Mouse (Mus musculus) cerebellum, adult 9-11 months (tissue): ENCODE measurements around the gene Galnt9.

Experiments used
- DNase-seq: peaks from one replicate; pipeline ENCODE4 v3.0.0; 2022

Gene Galnt9

GRCm38 (mm10) chr5:110635951-110636707 lies 92.0 kb downstream of the Galnt9 start:
- DNase-seq: no peak

- no peak for DNase-seq
Measured at GRCm38 (mm10) chr5:110638306-110639074, 94.3 kb downstream of the Galnt9 start.

- peak; percentile 54 for DNase-seq
Measured at GRCm38 (mm10) chr5:110639459-110639858, 95.3 kb downstream of the Galnt9 start.

GRCm38 (mm10) chr5:110646377-110646776 lies 102.2 kb downstream of the Galnt9 start:
- DNase-seq: no peak

GRCm38 (mm10) chr5:110652719-110653648 lies 108.8 kb downstream of the Galnt9 start, which contains the start of the genes Noc4l and Ddx51:
Gene Noc4l (minus strand): TSS chr5:110653417.
Gene Ddx51 (plus strand): TSS chr5:110653451.
- DNase-seq: peak; percentile 91

- no peak for DNase-seq
Measured at GRCm38 (mm10) chr5:110653686-110654085, 109.5 kb downstream of the Galnt9 start.

GRCm38 (mm10) chr5:110659682-110660081 lies 115.5 kb downstream of the Galnt9 start:
- DNase-seq: no peak

GRCm38 (mm10) chr5:110664041-110664440 lies 119.9 kb downstream of the Galnt9 start:
- DNase-seq: no peak

- no peak for DNase-seq
Measured at GRCm38 (mm10) chr5:110664750-110665269, 120.7 kb downstream of the Galnt9 start.

GRCm38 (mm10) chr5:110665486-110666121 lies 121.4 kb downstream of the Galnt9 start:
- DNase-seq: no peak
